Mouse (Mus musculus): ENCODE measurements around the gene Sbk2.

DNA sequence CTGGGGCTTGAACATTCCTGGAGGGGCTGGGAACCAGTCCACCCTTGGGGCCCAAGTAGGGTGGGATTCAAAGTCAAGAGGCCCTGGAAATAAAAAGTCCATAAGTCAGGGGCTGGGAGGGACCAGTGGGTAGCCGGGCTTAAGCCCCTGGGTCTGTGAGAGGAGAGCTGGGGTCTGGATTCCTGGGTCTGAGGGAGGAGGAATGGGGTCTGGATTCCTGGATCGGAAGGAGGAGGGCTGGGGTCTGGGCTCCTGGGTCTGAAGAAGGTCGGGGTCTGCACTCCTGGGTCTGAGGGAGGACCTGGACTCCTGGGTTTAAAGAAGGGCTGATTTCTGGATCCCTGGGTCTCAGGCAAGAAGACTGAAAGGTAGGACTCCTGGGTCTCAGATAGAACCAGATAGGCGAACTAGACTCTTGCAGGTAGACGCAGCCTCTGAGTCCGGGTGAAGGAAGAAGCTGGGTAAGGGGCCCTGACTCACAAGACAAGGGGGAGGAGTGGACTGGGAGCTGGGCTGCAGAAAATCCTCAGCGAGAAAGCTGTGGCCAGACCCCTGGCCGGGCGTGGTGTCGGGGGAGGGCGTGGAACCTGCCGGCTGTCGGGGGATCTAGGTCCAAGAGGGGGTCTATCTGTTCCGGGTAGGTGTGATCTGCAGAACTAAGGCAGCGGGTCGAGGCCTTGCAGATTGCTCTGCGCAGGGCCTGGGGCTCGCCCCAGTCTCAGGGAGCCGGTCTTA is 31.2 kb upstream of the Sbk2 start:
- TF ChIP-seq GABPA (IDR thresholded peaks at IDR 0.05; ENCODE audit: insufficient replicate concordance, low read depth, low read length) (no peak), PAX5 (IDR thresholded peaks at IDR 0.05; ENCODE audit: low read length) (no peak), CHD2 (IDR thresholded peaks at IDR 0.05; ENCODE audit: low read length) (no peak), POLR2A (IDR thresholded peaks at IDR 0.05; ENCODE audit: low read depth, low read length) (no peak), RCOR1 (conservative IDR thresholded peaks at IDR 0.05; ENCODE audit: low read depth, low read length) (no peak), CTCF (conservative IDR thresholded peaks at IDR 0.05 in 1 of 2, IDR thresholded peaks at IDR 0.05 in 1 of 2; ENCODE audit: low read depth in 2 of 2, low read length in 2 of 2) (no peak), TBP (conservative IDR thresholded peaks at IDR 0.05; ENCODE audit: low read depth, low read length) (no peak), SMC3 (IDR thresholded peaks at IDR 0.05; ENCODE audit: low read depth, low read length) (no peak), EP300 (IDR thresholded peaks at IDR 0.05; ENCODE audit: low read length) (no peak), JUND (conservative IDR thresholded peaks at IDR 0.05; ENCODE audit: low read depth, low read length) (no peak), MAZ (IDR thresholded peaks at IDR 0.05; ENCODE audit: low read depth, low read length) (no peak), BHLHE40 (IDR thresholded peaks at IDR 0.05; ENCODE audit: low read depth, low read length) (no peak)
